Mouse (Mus musculus) liver, embryonic 12.5 days (tissue): ENCODE data around the gene Rnaseh1. TPM values are rescaled to one million over a fixed set of nuclear protein-coding genes. Genes with fewer than 3 reads are reported as not detected.

Experiments used
- ATAC-seq: fragments of 200-750 bp; cut with Nextera tagmentation; 2 replicates; pipeline ENCODE4 v1.8.0; 2017; ENCODE audit warnings: moderate number of reproducible peaks, mild to moderate bottlenecking, moderate library complexity
- H3K27ac ChIP-seq: fragments of 300-500 bp; sonication (generic); 2 replicates; pipeline ENCODE4 v1.5.1; 2016; ENCODE audit warnings: mild to moderate bottlenecking
- H3K27me3 ChIP-seq: fragments of 300-500 bp; sonication (generic); replicated peaks from 2 replicates; pipeline ENCODE4 v1.6.1; 2016; ENCODE audit warnings: mild to moderate bottlenecking, moderate library complexity
- H3K36me3 ChIP-seq: fragments of 300-500 bp; sonication (generic); 2 replicates; pipeline ENCODE4 v1.6.1; 2016; ENCODE audit warnings: mild to moderate bottlenecking, moderate library complexity
- H3K4me1 ChIP-seq: fragments of 300-500 bp; sonication (generic); 2 replicates; pipeline ENCODE4 v1.6.1; 2016
- H3K4me2 ChIP-seq: fragments of 300-500 bp; sonication (generic); 2 replicates; pipeline ENCODE4 v1.6.1; 2016; ENCODE audit warnings: mild to moderate bottlenecking, moderate library complexity
- H3K4me3 ChIP-seq: fragments of 300-500 bp; sonication (generic); 2 replicates; pipeline ENCODE4 v1.5.1; 2016; ENCODE audit warnings: mild to moderate bottlenecking, moderate library complexity
- H3K9ac ChIP-seq: fragments of 300-500 bp; sonication (generic); 2 replicates; pipeline ENCODE4 v1.6.1; 2016; ENCODE audit warnings: mild to moderate bottlenecking, moderate library complexity
- H3K9me3 ChIP-seq: fragments of 300-500 bp; sonication (generic); replicated peaks from 2 replicates; pipeline ENCODE4 v1.6.1; 2016; ENCODE audit warnings: mild to moderate bottlenecking, moderate library complexity
- WGBS: fragments of 180-500 bp; shearing (Covaris S2); methylation state at CpG from one replicate; pipeline ENCODE4 v1.1.7; 2016; ENCODE audit not compliant: insufficient replicate concordance; 5-methylcytosine and 5-hydroxymethylcytosine counted together
- microRNA-seq: library from miRNA; unstranded; fragments of <30 nt; microRNA quantifications from one replicate; pipeline ENCODE4, GENCODE M21; 2017
- polyA plus RNA-seq: library from polyadenylated mRNA; unstranded; fragments of >200 nt; fragmentation: Nextera tagmentation; extraction: Ambion mirVana; gene quantifications from 2 replicates; pipeline ENCODE4 v1.2.1, GENCODE M21; 2016

The Rnaseh1 gene
- polyA plus RNA-seq, 1 experiment from 2014 or later = 17.9 TPM

DNA sequence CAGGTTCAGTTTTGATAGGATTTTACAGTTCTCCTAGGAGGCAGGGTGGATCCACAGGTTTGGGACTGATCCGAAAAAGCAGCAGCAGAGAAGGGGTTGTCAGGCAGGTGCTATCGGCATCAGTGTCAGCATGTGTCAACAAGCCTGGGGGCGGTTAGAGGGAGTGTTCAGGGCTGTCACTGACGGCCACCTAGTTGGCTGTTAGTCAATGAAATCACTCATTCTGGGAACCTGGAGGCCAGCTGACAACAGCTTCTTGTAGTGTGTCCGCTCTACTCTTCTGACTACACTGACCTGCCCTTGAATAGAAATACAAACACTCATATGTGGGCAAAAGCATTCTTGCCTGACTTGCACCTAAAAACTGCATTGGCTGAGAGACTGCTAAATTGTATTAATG lies 49.7 kb downstream of the Rnaseh1 start:
- no peak for ATAC-seq
- no peaks in the 10 kb centered on the region for H3K27me3 ChIP-seq
- WGBS = 81% methylated on average over 5 of the region's 5 CpGs
- no peak overlapping the region for H3K9ac ChIP-seq
- no peak overlapping the region for H3K4me2 ChIP-seq
- H3K4me1 ChIP-seq = peaks cover 11% of the 10 kb centered on the region
- no peaks in the 10 kb centered on the region for H3K9me3 ChIP-seq
- no peak overlapping the region for H3K4me3 ChIP-seq
- H3K36me3 ChIP-seq = peaks cover 50% of the 10 kb centered on the region
- H3K27ac ChIP-seq = no peak overlapping the region

DNA sequence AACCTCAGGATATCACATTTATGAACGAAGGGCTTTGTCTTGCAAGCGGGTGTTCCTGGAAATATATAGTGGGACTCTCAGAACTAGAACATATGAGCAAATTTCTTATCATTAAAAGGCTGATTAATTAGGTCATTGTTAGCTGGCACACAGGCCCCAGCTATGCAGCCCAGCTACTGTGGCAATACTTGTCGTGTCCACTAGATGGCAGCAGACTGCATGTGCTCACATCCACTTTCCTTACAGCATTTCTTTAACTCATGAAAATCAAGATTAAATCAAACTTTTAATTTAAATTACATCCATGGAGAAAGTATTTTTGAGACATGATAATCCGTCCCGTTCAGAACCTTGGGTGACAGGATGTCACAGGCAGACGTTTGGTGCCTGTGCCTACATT lies 50.3 kb downstream of the Rnaseh1 start:
- H3K9me3 ChIP-seq = no peaks in the 10 kb centered on the region
- H3K27me3 ChIP-seq = no peaks in the 10 kb centered on the region
- ATAC-seq = no peak
- no peak overlapping the region for H3K4me3 ChIP-seq
- H3K4me1 ChIP-seq = peaks cover 5% of the 10 kb centered on the region; the same call in 1 of the 2 replicates
- H3K27ac ChIP-seq = no peak overlapping the region
- peaks cover 44% of the 10 kb centered on the region for H3K36me3 ChIP-seq
- WGBS = 15% methylated on average over 6 of the region's 6 CpGs
- no peak overlapping the region for H3K4me2 ChIP-seq
- no peak overlapping the region for H3K9ac ChIP-seq

DNA sequence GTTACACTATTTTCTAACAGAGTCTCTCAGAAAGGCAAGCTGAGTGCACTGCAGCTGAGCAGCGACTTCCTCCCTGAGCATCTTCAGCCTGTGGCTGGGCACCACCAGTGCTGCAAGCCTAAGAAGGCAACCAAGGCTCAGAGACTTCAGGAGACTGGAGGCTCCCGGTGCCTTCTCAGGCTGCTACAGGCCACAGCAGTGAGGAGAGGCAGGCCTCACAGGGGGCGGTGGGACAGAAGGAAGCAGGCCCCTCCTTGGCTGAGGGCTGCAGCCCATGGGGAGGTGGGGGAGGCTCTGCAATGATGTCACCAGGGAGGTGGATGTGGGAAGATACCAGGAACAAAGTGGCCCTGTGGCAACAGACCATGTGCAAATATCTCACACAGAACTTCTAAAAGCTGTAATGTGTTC lies 50.7 kb downstream of the Rnaseh1 start:
- 52% methylated on average over 3 of the region's 3 CpGs for WGBS
- no peaks in the 10 kb centered on the region for H3K27me3 ChIP-seq
- H3K4me1 ChIP-seq = 0 out of 2 replicates have a peak, but pooled peaks cover 5% of the 10 kb centered on the region
- no peak for ATAC-seq
- H3K9ac ChIP-seq = no peak overlapping the region
- H3K36me3 ChIP-seq = peaks cover 40% of the 10 kb centered on the region
- no peak overlapping the region for H3K4me2 ChIP-seq
- H3K4me3 ChIP-seq = no peak overlapping the region
- H3K27ac ChIP-seq = no peak overlapping the region
- no peaks in the 10 kb centered on the region for H3K9me3 ChIP-seq

DNA sequence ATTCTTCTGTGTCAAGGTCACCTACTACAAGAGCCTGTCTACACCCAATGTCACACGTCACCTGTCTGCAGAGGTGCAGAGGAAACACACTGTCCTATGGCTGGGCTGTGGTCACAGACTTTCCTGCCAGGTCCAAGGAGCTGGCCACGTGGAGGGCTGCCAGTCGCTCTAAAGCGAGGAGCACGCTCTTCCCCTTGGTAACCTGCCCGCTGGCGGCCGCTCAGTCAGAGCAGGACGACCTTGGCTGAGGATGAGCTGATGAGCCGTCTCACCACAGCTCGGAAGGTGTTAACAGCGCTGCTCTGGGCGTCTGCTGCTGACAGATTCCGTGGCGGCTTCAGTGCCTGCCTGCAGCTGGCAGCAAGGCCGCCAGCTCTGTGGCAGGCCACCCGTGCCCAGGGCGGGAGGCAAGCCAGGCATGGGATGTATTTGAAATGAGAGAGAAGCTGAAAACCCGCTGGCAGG lies 51.2 kb downstream of the Rnaseh1 start:
- Histone ChIP-seq H3K4me3 (no peak overlapping the region), H3K27ac (no peak overlapping the region), H3K27me3 (no peaks in the 10 kb centered on the region), H3K4me2 (no peak overlapping the region), H3K9me3 (no peaks in the 10 kb centered on the region), H3K36me3 (peaks cover 35% of the 10 kb centered on the region), H3K4me1 (0 out of 2 replicates have a peak, but pooled peaks cover 5% of the 10 kb centered on the region), H3K9ac (no peak overlapping the region)
- 73% methylated on average over 19 of the region's 19 CpGs for whole genome bisulfite sequencing
- ATAC-seq = no peak

DNA sequence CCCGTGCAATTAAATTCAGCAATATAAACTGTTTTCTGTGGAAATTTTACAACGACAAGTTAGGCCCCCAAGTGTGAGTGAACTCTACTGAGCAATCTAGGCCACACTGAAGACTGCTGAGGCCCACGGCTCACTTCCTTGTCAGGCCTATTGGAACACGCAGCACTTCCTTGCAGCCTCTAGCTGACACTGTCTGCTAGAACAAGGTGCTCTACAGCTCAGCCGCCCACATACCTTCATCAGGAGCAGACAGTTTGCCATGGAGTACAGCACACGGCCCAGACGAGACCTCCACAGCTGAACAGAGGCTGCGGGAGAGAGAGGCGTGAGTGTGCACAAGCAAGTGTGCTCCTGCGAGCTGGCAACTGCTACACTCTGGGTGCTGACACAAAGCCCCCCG lies 51.9 kb downstream of the Rnaseh1 start:
- Histone ChIP-seq H3K4me2 (no peak overlapping the region), H3K27me3 (no peaks in the 10 kb centered on the region), H3K9ac (no peak overlapping the region), H3K4me1 (0 out of 2 replicates have a peak, but pooled peaks cover 5% of the 10 kb centered on the region), H3K27ac (no peak overlapping the region), H3K4me3 (no peak overlapping the region), H3K36me3 (peaks cover 28% of the 10 kb centered on the region), H3K9me3 (no peaks in the 10 kb centered on the region)
- ATAC-seq = no peak
- 76% methylated on average over 11 of the region's 11 CpGs for whole genome bisulfite sequencing

DNA sequence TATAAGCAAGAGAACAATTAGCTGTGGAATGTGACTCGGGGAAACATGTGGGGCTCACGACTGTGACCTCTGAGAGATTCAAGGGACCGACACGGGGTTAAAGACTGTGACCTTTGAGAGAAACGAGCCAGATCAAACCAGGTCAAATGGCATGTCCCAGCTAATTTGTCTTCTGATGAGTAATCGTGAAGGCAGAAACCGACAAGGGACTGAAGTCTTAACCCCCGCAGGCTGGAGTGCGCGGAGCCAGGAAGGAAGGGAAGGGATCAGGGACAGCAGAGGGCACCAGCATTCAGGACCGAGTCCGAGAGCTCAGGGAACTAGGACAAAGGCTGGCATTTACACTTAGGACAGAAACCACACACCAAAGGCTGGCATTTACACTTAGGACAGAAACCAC lies 55.0 kb downstream of the Rnaseh1 start:
- Histone ChIP-seq H3K27me3 (no peaks in the 10 kb centered on the region), H3K4me1 (no peaks in the 10 kb centered on the region), H3K9me3 (no peaks in the 10 kb centered on the region), H3K27ac (no peak overlapping the region), H3K4me2 (no peak overlapping the region), H3K4me3 (no peak overlapping the region), H3K36me3 (peaks cover 41% of the 10 kb centered on the region), H3K9ac (no peak overlapping the region)
- WGBS = 59% methylated on average over 12 of the region's 12 CpGs
- ATAC-seq = no peak

DNA sequence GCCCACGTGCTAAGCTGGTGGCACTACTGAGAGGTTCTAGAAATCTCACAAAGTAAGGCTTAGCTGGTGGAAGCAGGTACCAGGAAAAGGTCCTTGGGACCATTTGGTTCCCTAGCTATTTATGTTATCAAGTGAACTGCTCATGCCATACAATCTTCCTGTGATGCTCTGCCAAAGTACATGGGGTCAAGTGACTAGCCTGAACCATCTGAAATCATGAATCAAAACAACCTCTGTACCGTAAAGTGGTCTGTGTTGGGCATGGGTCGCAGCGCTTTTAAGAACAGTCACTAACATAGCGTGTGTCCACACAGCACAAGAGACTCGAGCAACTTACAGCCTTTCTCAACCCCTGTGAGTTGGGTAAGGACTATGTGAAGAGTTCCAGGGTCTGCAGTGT lies 55.8 kb downstream of the Rnaseh1 start:
- Histone ChIP-seq H3K27ac (no peak overlapping the region), H3K27me3 (no peaks in the 10 kb centered on the region), H3K9ac (no peak overlapping the region), H3K9me3 (no peaks in the 10 kb centered on the region), H3K4me2 (no peak overlapping the region), H3K36me3 (peaks cover 49% of the 10 kb centered on the region), H3K4me3 (no peak overlapping the region), H3K4me1 (no peaks in the 10 kb centered on the region)
- no peak for ATAC-seq
- 87% methylated on average over 6 of the region's 6 CpGs for WGBS

DNA sequence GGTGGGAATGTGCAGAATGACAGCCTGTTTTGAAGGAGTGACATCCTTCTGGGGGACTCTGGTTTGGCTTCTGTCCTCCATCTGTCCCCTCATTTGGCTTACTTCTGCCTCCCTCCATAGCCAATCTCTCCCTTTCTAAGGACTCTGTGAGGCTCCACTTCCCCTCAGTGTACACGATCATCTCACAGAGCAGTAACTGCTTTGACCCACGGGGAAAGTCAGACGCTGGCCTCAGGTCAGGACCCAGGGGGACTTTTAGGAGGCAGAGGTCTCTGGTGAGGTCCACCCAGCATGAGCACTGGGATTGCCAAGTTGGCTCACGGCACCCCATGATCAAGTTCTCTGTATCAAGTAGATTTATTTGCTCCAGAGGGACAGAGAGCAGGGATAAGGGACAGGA lies 58.8 kb downstream of the Rnaseh1 start:
- H3K36me3 ChIP-seq = peaks cover 65% of the 10 kb centered on the region
- H3K4me1 ChIP-seq = no peaks in the 10 kb centered on the region
- no peaks in the 10 kb centered on the region for H3K27me3 ChIP-seq
- H3K4me2 ChIP-seq = no peak overlapping the region
- no peaks in the 10 kb centered on the region for H3K9me3 ChIP-seq
- no peak overlapping the region for H3K27ac ChIP-seq
- ATAC-seq = no peak
- H3K4me3 ChIP-seq = no peak overlapping the region
- WGBS = 82% methylated on average over 4 of the region's 4 CpGs
- no peak overlapping the region for H3K9ac ChIP-seq

Small RNA genes within 50 kb of the gene (microRNA-seq; reads per million reads assigned to microRNA genes)
- not detected for gene Mir6937

Other genes with a start within 250 kb of the Rnaseh1 start
- not detected in 2 replicates for gene Dcdc2c, start 97.2 kb upstream of the Rnaseh1 start, polyA plus RNA-seq
- not detected in 2 replicates for gene Allc, start 67.1 kb upstream of the Rnaseh1 start, polyA plus RNA-seq
- 17.3 and 18.0 TPM in 2 replicates for gene Colec11, start 26.2 kb upstream of the Rnaseh1 start, polyA plus RNA-seq
- 751 and 752 TPM in 2 replicates for gene Rps7, start 13.6 kb upstream of the Rnaseh1 start, polyA plus RNA-seq
- gene Adi1, start 25.6 kb downstream of the Rnaseh1 start, polyA plus RNA-seq = 53.8 and 55.4 TPM in 2 replicates
- 28.5 and 30.5 TPM in 2 replicates for gene Trappc12, start 100.9 kb downstream of the Rnaseh1 start, polyA plus RNA-seq
- gene Eipr1, start 102.2 kb downstream of the Rnaseh1 start, polyA plus RNA-seq = 34.7 and 36.0 TPM in 2 replicates